Mouse (Mus musculus) natural killer cell, adult 2 months (primary cell): ENCODE results near the gene Prkg1.

ENCODE experiments used
- DNase-seq, 2 experiments: peaks; one replicate each; pipeline ENCODE4 v3.0.0; 2022; ENCODE audit warnings: low spot score in 2 of 2

Gene Prkg1

DNA sequence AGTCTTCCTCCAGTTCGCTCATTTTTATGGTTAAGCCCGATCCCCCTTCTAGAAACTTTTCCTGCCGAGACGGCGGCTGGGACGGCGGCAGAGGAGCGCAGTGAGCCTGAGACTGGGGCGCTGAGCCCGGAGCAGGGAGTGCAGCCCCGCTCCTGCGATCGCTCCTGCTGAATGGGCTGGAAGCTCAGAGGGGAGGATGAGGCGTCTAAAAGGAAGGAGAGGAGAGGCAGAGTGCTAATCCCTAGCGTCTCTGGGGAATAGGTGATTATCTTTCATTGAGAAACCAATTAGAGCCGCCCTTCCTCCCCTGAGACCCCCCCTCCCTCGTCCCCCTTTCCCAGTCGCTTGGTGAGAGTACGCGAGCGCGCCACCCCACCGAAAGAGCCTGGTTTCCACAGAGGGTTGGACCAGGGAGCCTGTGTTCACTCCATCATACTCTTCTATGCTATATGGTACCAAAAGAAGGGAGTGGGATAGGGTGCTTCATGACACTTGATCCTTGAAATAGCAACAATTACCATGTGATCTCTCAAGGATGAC lies at the start of gene Prkg1:
Gene Prkg1 (minus strand): TSS at position 233 of the 540 bp plus-strand sequence.
- DNase-seq, result no peak

DNA sequence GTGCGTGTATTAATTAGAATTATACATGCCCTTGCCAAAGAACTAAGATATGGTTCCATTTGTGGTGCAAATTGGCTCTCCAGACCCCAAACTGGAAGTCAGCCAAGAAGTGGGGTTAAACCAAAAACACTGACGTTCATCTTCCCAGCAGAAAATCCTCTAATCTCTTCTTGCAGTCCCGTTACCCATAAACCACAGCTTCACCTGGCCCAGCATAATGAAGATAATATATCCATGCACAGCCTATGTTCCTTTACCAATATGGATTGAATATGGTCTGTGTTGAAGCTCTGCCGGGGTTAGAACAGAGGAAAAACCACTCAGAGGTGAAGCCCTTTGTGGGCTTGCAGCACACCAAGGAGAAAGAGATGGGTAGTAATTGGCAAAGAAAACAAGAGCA lies 48.3 kb upstream of the Prkg1 start:
- DNase-seq, result no peak

DNA sequence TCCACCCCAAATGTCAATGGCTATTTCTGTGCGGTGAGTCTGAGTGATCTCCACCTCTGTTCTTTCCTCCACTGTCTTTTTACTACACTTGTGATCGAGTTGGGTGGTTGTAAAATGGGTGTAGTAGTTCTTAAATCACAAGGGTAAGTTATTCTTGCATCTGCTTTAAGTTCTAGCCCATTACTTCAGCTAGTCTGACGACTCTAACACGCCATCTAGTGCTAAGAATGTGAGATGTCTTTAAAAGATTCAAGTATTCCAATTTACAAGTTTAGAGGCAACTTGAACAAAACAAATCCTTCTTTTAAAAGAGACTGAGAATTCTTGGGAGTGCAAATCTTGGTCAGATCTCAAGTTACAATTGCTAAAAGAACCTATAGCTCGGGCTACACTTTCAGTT lies 46.5 kb upstream of the Prkg1 start:
- DNase-seq, result no peak

GRCm38 (mm10) chr19:31805391-31805790 lies 40.6 kb upstream of the Prkg1 start:
- DNase-seq, result no peak

- no peak for DNase-seq
Observed at GRCm38 (mm10) chr19:31795485-31796046, 30.7 kb upstream of the Prkg1 start.

DNA sequence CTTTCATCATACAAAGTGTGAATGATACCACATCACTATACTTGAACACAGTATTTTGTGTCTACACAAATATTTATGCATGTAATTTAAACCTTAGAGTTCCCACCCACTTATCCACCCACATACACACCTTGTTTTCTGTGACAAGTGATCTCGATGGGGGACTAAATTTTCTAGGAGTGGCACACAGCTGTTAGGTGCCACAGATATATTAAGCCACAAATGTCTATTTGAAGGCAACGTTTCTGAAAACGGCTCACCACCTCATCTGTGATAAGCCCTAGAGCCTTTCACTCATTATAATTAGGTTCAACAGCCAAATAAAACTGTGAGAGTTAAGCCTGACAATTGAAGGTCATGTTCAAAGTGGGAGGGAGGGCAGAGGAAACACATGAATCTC lies 26.9 kb upstream of the Prkg1 start:
- DNase-seq, result no peak

DNA sequence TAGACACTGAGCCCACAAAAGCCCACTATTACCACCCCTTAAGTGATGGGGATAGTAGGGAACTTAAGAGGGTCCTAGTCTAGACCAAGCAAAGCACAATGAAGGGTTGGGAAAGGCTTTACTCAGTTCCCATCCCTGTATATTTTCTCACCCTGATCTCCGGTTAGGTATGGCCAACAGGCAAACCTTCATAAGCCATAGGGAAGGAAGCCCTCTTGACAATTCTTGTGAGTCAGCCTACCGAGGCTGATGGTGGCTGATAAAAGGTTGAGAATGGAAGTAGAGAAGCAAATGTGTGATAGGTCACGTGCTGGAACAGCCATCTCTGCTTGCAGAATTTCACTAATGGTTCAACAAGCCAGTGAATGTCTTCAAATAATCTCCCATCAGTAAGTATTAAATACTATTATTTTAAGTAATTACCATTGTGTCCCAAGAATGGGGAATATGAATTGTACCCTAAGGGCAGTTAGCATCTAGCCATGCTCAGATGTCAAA lies 16.7 kb upstream of the Prkg1 start:
- DNase-seq, result no peak

GRCm38 (mm10) chr19:31781077-31781476 lies 16.2 kb upstream of the Prkg1 start:
- no peak for DNase-seq

- DNase-seq, result no peak
Observed at GRCm38 (mm10) chr19:31780222-31780621, 15.4 kb upstream of the Prkg1 start.

- no peak for DNase-seq
Observed at GRCm38 (mm10) chr19:31779021-31779420, 14.2 kb upstream of the Prkg1 start.

DNA sequence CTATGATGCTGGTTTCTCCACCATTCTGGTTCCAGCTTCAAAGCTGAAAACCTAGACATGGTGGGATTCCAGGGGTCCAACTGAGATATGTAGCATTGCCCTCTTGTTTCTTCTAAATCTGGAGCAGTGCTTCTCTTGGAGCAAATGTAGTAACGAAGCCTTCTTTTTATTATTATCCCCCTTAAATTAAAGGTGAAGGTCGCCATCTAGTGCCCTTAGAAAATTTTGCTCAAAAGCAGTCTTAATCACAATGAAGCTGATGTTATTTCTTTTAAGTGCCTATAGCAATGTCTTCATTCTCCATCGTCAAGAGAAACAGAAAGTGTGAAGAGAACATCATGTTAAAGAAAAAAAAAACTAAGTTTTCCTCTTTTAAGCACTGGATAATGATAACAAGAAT lies 2.2 kb upstream of the Prkg1 start:
- DNase-seq, result no peak

DNA sequence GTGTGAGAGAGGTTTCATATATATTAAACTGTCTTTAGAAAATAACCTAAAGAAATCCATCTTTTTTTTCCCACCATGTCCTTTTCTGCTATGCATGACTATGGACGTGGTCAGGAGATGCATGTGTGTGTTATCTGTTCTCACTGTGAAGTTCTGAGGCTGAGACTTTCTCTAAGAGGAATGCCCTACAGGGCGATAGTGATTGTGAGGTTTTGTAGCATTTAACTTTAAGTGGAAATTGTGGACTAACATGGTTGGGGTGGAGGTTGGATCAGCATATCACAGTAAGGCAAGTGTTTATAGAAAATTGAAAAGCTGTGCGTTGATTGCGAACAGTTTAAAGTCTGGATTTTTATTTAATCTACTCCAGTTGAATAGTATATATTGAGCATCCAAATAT lies 618 bp upstream of the Prkg1 start:
- no peak for DNase-seq

GRCm38 (mm10) chr19:31763951-31764800 lies 657 bp downstream of the Prkg1 start:
- no peak for DNase-seq

- no peak for DNase-seq
Observed at GRCm38 (mm10) chr19:31763246-31763821, 1.5 kb downstream of the Prkg1 start.

GRCm38 (mm10) chr19:31762411-31763245 lies 2.2 kb downstream of the Prkg1 start:
- no peak for DNase-seq

GRCm38 (mm10) chr19:31759855-31760254 lies 5.0 kb downstream of the Prkg1 start:
- DNase-seq, result no peak

- DNase-seq, result no peak
Observed at GRCm38 (mm10) chr19:31755929-31756792, 8.7 kb downstream of the Prkg1 start.

GRCm38 (mm10) chr19:31754642-31755287 lies 10.1 kb downstream of the Prkg1 start:
- DNase-seq, result no peak

GRCm38 (mm10) chr19:31750976-31751676 lies 13.7 kb downstream of the Prkg1 start:
- no peak for DNase-seq

- no peak for DNase-seq
Observed at GRCm38 (mm10) chr19:31746635-31747034, 18.2 kb downstream of the Prkg1 start.
